Mouse (Mus musculus): ENCODE data around the gene Tpcn2.

Gene Tpcn2

DNA sequence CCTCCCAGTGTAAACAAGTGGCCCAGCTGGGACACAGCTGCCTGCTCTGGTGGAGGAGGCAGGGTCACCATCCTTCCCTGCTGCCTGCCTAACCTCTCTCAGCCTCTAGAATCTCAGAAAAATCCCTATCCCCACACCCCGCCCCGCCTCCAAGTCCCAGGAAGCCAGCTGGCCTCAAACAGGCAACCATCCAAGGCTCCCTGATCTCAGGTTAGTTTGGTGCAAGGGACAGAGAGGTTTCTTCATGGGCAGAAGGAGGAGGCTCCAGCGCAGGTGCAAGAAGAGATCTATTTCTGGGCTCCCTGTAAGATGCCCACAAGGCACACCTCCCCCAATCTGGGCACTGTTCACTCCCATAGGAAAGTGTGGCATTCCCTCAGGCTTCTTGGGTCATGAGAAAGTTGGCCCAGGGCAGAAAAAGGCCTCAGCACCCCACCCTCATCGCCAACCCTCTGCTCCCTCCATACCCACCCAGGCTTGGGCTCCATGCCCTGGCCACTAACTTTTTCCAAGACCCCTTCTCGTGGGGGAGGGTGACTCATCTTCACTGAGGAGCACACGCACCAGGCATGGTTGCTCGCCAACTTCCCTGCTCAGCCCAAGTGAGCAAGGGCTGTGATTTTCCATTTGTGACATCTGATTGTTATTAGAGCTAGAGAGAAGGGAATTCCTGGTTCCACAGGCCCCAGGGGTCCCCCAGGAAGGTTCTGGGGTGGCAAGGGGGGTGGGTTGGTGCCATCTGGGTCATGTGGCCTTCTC, 15.9 kb upstream of the Tpcn2 start:
- DNase-seq (ENCODE audit: extremely low spot score), result no peak

GRCm38 (mm10) chr7:145298666-145299490, 15.1 kb upstream of the Tpcn2 start:
- DNase-seq (ENCODE audit: extremely low spot score), result peak; percentile 17

DNA sequence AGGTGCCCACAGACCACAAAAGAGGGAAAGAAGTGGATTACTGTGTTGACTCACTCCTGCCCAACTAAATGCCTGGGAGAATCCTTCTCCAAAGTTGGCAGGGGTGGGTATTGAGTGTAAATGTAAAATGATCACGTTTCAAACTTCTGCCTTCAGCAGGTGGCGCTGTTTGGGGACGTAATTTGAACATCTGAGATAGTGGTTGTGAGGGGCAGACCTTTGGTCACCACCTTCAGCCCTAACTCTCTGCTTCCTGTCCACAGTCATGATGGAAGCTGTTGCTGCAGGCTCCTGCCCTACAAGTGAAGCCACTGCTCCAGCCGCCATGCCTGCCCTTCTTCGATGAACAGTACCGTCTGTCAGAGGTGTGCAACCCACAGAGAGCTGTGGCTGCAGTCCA, 10.0 kb upstream of the Tpcn2 start:
- no peak for DNase-seq (ENCODE audit: extremely low spot score)

DNA sequence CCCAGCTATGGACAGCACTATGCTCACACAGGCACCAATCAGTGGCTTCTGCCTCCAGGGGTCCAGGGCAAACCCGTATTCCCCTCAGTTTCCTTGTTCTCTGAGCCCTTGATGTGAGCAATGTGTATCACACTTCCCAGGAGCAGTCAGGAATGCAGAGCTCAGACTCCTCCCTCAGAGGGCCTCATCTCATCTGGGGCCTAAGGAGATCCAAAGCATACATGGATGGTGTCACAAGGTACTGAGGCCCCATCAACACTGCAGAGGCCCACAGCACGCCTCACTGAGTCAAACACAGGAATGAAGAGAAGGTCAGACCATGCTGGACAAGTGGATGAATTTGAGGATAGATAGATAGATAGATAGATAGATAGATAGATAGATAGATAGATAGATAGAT, 8.9 kb upstream of the Tpcn2 start:
- DNase-seq (ENCODE audit: extremely low spot score), result no peak

DNA sequence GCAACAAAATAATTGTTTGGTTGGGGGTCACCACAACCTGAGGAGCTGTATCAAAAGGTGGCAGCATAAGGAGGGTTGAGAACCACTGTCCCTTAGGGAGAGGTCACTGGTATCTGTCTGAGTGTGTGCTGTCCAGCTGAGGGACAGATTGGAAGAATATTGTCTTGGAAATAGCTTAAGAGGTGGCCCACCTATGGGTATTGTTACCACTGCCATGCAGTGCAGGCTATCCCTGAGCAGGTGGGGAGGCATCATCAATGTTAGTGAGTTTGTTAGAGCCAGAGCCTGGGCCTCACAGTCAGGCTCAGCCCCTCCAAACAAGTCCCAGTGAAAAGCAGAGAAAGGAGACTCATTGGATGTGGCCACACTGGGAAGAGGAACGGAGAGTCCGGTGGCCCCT, 8.0 kb upstream of the Tpcn2 start:
- no peak for DNase-seq (ENCODE audit: extremely low spot score)

GRCm38 (mm10) chr7:145289302-145289701, 5.5 kb upstream of the Tpcn2 start:
- DNase-seq (ENCODE audit: extremely low spot score), result peak; percentile 43

- DNase-seq (ENCODE audit: extremely low spot score), result no peak
These were observed 3.6 kb upstream of the Tpcn2 start for GRCm38 (mm10) chr7:145287410-145287809.

DNA sequence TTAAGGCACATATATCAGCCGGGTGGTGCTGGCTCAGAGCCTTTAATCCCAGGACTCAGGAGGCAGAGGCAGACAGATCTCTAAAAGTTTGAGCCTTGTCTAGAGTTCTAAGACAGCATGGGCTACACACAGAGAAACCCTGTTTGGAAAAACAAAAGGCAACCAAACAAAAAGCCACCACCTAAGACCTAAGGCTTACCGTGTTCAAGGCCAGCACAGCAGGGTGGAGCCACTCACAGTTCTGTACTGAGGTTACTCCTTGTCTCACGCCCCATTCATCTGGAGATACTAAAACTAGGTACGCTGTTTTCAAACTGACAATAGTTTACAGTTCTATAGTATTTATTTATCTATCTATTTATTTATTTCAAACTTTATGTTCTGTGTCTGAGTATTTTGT, 1.7 kb upstream of the Tpcn2 start:
- DNase-seq (ENCODE audit: extremely low spot score), result no peak

GRCm38 (mm10) chr7:145284293-145284692, 482 bp upstream of the Tpcn2 start:
- no peak for DNase-seq (ENCODE audit: extremely low spot score)

DNA sequence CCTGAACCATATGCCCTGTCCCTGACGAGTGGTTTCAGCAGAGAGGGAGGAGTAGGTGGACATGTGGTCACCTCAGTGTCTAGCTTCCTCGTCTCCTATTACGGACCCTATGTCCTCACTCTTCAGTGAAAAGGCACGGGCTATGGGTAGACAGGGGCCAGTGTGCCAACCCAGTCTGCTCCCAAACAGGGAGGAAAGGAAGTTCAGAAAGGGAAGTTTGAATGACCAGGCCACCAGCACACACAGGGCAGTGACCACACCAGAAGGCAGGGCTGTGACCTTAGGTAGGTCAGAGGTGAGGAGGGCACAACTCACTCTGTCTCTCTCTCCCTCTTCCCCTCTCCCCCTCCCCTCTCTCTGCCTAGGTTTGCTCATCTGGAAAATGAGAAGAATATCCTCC, 770 bp downstream of the Tpcn2 start:
- peak; percentile 40 for DNase-seq (ENCODE audit: extremely low spot score)

DNA sequence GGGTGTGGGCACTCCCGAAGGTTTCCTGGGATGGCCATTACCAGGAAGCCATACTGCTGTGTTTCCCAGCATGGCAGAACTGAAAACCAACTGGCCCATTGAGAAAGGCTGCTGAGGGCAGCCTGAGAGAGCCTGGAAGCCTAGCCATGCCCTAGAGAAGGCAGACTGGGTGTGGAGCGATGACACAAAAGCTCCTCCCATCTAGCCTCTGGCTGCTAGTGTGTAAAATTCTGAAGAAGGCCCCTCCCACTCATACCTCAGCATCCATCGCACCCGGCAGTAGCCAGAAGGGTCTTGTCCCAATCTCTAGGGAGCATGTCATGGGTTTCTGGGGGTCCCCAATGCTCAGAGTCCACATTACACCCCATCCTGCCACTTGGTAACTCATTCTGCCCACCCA, 2.4 kb downstream of the Tpcn2 start:
- DNase-seq (ENCODE audit: extremely low spot score), result no peak

DNA sequence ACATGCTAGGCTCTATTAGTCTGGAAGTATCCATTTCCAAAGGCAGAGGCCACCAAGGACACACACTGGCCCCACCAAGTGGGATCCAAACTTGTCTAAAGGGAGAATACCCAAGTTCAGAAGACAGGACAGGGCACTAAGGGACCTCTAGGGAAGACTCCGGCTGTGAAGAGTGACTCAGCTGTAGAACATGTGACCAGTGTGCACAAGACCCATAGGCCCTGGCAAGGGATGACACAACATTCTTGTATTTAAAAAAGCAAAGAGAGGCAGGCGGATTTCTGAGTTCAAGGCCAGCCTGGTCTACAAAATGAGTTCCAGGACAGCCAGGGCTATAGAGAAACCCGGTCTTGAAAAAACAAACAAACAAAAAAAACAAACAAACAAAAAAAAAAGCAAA, 8.3 kb downstream of the Tpcn2 start:
- no peak for DNase-seq (ENCODE audit: extremely low spot score)

GRCm38 (mm10) chr7:145270955-145271354, 12.9 kb downstream of the Tpcn2 start:
- no peak for DNase-seq (ENCODE audit: extremely low spot score)

DNA sequence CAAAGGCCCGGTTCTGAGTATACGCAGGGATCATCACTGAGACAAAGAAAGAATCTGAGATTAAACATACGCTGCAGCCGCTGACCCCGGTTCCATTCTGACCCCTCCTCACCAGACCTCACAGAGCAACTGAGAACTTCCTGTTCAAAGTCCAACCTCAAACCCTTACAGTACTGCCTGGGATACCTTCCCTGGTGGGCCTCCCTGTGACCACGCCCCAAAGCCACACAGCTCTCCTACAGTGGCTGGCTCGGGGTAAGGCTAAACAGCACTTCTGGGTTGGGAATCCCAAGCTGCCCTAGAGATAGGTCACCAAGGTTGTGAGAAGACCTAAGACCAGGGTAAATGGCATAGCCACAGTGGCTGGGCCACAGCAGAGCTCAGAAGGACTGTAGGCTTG, 14.9 kb downstream of the Tpcn2 start:
- DNase-seq (ENCODE audit: extremely low spot score), result no peak

DNA sequence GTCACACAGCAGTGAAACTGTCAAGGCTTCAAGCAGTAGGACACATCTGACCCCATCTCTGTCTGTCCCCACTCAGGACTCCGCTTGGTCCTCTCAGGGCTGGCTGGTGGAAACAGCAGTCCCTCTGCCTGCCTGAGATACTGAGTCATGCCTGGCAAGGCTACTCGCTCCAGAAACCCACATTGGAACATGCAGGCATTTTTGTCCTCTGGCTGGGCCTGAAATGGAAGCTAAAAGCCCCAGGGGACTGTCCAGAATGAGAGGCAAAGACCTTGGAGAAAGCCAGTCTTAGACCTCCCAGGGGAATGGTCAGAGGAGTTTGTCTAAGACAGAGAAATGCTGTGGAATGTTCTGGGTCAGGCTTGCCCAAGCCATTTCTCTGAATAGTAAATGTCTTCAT, 17.8 kb downstream of the Tpcn2 start:
- DNase-seq (ENCODE audit: extremely low spot score), result no peak

DNA sequence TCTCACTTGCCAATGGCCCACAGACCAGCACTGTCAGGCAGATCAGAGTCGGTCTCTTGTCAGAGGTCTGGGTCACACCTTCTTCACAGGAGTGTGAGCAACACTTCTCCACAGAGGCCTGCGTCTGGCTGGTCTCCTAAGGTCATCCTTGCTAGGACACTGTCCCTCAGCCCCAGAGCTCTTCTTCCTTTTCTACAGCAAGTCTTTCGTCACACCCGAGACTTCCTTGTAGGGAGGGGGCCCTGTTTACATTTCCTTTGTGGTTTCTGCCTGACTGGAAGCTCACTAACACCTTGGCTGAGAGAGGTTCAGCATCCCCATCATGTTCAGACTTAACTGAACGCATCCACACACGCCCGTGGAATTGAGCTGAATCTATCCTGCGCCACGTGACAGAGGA, 19.6 kb downstream of the Tpcn2 start:
- no peak for DNase-seq (ENCODE audit: extremely low spot score)

DNA sequence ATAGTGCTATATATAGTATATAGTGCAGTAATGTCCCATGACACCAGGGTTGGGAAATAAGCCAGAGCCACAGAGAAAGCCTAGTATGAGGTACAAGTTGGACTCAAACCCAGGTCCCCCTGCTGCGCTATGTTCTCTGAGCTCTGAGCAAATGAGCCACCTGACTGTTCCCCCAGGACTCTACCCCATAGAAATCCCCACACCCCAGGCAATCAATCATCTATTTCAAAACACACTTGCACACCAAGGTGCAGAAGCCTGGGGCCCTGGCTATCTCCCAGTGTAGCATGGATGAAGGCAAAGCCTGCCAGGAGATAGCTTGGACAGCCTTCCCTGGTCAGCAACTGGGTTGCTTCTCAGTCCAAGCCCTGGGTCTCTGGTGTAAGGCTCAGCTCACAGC, 27.7 kb downstream of the Tpcn2 start:
- DNase-seq (ENCODE audit: extremely low spot score), result no peak

DNA sequence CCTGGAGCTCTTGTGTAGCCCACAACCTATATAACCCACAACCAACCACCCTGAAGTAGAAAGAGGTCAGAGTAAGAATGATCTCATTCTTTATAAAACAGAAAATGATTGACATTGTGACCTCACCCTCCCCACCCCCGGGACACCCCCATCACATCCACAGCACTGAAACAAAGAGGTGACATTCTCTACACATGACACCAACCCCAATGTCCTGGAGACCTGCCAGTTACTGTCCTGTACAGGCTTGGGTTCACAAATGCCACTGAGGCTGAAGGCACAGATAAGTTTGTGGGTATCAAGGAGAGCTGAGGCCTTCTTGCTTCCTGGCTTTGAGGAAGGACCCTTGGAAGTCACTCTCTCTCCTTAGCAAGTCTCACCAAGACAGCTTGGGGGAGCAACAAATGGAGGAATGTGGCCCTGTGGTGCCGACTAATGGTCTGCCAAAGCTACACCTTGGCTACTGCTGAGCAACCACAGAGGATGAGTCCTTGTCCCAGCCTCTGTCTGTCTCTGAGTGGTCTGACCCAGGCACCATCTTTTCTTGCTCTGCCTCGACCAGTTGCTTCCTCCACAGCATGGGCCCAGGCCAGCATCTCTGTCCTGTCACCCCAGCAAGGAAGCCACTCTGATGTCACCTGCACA, 29.7 kb downstream of the Tpcn2 start:
- no peak for DNase-seq (ENCODE audit: extremely low spot score)

DNA sequence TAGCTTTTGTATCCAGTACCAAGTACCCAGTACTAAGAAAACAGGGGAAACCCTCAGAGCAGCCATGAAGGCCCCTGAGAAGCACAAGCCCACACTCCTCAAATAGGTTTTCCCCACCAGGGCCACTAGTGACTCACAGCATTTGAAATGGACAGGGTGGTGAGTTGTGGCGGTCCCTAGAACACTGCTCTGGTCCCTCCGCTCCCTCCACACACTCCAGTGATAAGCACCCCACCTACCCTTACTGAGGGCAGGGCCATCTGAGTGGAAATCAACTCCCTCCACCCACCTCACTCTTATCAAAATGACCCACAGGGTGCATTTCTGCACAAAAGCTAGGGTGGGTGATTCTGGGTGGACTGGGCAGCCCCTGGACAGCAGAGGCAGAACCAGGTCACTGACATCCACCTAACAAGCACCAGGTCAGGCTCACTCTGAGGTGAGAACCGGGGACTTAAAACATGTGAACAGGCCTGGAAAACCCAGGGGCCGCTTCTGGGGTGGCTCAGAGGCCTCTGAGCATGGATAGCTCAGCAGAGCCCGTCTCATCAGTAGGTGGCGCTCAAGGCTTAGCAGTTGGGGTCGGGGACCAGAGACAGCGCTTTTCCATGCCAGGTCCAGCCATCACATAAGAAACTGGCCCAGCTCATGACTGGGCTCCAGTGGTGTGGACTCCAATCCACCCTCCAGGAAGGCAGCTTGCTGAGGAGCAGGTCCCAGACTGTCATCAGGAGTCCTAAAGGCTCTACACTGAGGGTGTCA, 30.9 kb downstream of the Tpcn2 start:
- DNase-seq (ENCODE audit: extremely low spot score), result peak; percentile 75

- no peak for DNase-seq (ENCODE audit: extremely low spot score)
These were observed 33.6 kb downstream of the Tpcn2 start for GRCm38 (mm10) chr7:145250225-145250624.

- DNase-seq (ENCODE audit: extremely low spot score), result no peak
These were observed 34.9 kb downstream of the Tpcn2 start for GRCm38 (mm10) chr7:145248911-145249310.

Measured in embryo, embryonic 9.5 days (tissue).